Mouse (Mus musculus) limb, embryonic 14.5 days (tissue): ENCODE data around the gene Scnm1. TPM values are rescaled to one million over a fixed set of nuclear protein-coding genes. Genes with fewer than 3 reads are reported as not detected.

Experiments used
- ATAC-seq: fragments of 200-750 bp; cut with Nextera tagmentation; 2 replicates; pipeline ENCODE4 v1.8.0; 2017; ENCODE audit warnings: low read depth, moderate number of reproducible peaks, moderate TSS enrichment; ENCODE audit not compliant: low FRiP score
- DNase-seq: peaks from one replicate; pipeline ENCODE4 v3.0.0-alpha.2; 2015; ENCODE audit warnings: low spot score
- H3K27ac ChIP-seq: fragments of 300-500 bp; sonication (generic); replicated peaks from 2 replicates; pipeline ENCODE4 v1.5.1; 2014; ENCODE audit warnings: low read depth, mild to moderate bottlenecking, low read length, moderate library complexity, mixed read lengths
- H3K27me3 ChIP-seq: fragments of 300-500 bp; sonication (generic); 2 replicates; pipeline ENCODE4 v1.6.1; 2014; ENCODE audit warnings: low read length, mixed read lengths; ENCODE audit not compliant: control insufficient read depth, insufficient read depth
- H3K36me3 ChIP-seq: fragments of 300-500 bp; sonication (generic); 2 replicates; pipeline ENCODE4 v1.6.1; 2014; ENCODE audit warnings: mild to moderate bottlenecking, low read length, moderate library complexity, mixed read lengths; ENCODE audit not compliant: control insufficient read depth, insufficient read depth
- H3K4me1 ChIP-seq: fragments of 300-500 bp; sonication (generic); 2 replicates; pipeline ENCODE4 v1.6.1; 2014; ENCODE audit warnings: antibody characterized with exemption, low read length, mixed read lengths; ENCODE audit not compliant: control insufficient read depth, insufficient read depth
- H3K4me2 ChIP-seq: fragments of 300-500 bp; sonication (generic); replicated peaks from 2 replicates; pipeline ENCODE4 v1.6.1; 2014; ENCODE audit warnings: low read depth, mild to moderate bottlenecking, low read length, moderate library complexity; ENCODE audit not compliant: severe bottlenecking
- H3K4me3 ChIP-seq: fragments of 300-500 bp; sonication (generic); replicated peaks from 2 replicates; pipeline ENCODE4 v1.5.1; 2014; ENCODE audit warnings: low read length
- H3K9ac ChIP-seq: fragments of 300-500 bp; sonication (generic); 2 replicates; pipeline ENCODE4 v1.6.1; 2014; ENCODE audit warnings: mild to moderate bottlenecking, low read depth, low read length, moderate library complexity; ENCODE audit not compliant: severe bottlenecking
- H3K9me3 ChIP-seq: fragments of 300-500 bp; sonication (generic); 2 replicates; pipeline ENCODE4 v1.6.1; 2016; ENCODE audit warnings: low read length; ENCODE audit not compliant: control insufficient read depth
- POLR2A ChIP-seq: fragments of 200-500 bp; IDR thresholded peaks from 2 replicates; pipeline ENCODE4 v1.8.0; 2012; ENCODE audit warnings: inconsistent platforms, mild to moderate bottlenecking, moderate library complexity, borderline replicate concordance; ENCODE audit not compliant: insufficient read depth, insufficient read length; ENCODE audit errors: extremely low read depth
- WGBS: fragments of 180-500 bp; shearing (Covaris S2); extraction: QIAGEN DNeasy Blood & Tissue Kit; methylation state at CpG from one replicate; pipeline ENCODE4 v1.1.7; 2014; 5-methylcytosine and 5-hydroxymethylcytosine counted together
- polyA plus RNA-seq, 2 experiments: library from polyadenylated mRNA; depleted of rRNA in 1 of 2; stranded (reverse) in 1 of 2; unstranded in 1 of 2; fragments of >200 nt; fragmentation: Nextera tagmentation in 1 of 2; extraction: Ambion mirVana in 1 of 2; gene quantifications; 2 replicates each; pipeline versions ENCODE4 v1.2.1 to v1.2.3; 2012 to 2014

Scnm1 gene
- polyA plus RNA-seq (2012; rRNA removed) (85.0 and 106 TPM in 2 replicates), polyA plus RNA-seq (2014; fragmentation: Nextera tagmentation; extraction: Ambion mirVana) (65.7 and 73.1 TPM in 2 replicates)

- Histone ChIP-seq H3K36me3 (peaks cover 21% of the 10 kb centered on the region), H3K4me3 (peak within 1 kb of the TSS; percentile 72), H3K4me1 (peaks cover 11% of the 10 kb centered on the region; the same call in 1 of the 2 replicates), H3K9ac (peak within 1 kb of the TSS; percentile 73), H3K9me3 (no peaks in the 10 kb centered on the region), H3K27ac (peak within 1 kb of the TSS; percentile 76), H3K4me2 (peak within 1 kb of the TSS; percentile 70), H3K27me3 (no peaks in the 10 kb centered on the region)
- DNase-seq = peak; percentile 96
- no peak for TF ChIP-seq POLR2A
- ATAC-seq = peak; percentile 93
- WGBS = under 1% methylated on average over 20 of the region's 20 CpGs
Observed at GRCm38 (mm10) chr3:95133680-95134101, at the start of gene Scnm1, which contains the start of gene Lysmd1. Scnm1 (minus strand) TSS chr3:95134011. Lysmd1 (plus strand) TSS chr3:95134088.

GRCm38 (mm10) chr3:95181841-95182240 is 48.0 kb upstream of the Scnm1 start:
- Histone ChIP-seq H3K4me1 (no peaks in the 10 kb centered on the region), H3K9me3 (no peaks in the 10 kb centered on the region), H3K27ac (no peak overlapping the region), H3K9ac (no peak overlapping the region), H3K27me3 (no peaks in the 10 kb centered on the region), H3K4me3 (no peak overlapping the region), H3K36me3 (peaks cover 33% of the 10 kb centered on the region), H3K4me2 (no peak overlapping the region)
- ATAC-seq (no peak), DNase-seq (no peak)
- no peak for TF ChIP-seq POLR2A
- 69% methylated on average over 1 of the region's 1 CpGs for WGBS

GRCm38 (mm10) chr3:95179890-95180289 is 46.1 kb upstream of the Scnm1 start:
- 66% methylated on average over 3 of the region's 3 CpGs for WGBS

DNA sequence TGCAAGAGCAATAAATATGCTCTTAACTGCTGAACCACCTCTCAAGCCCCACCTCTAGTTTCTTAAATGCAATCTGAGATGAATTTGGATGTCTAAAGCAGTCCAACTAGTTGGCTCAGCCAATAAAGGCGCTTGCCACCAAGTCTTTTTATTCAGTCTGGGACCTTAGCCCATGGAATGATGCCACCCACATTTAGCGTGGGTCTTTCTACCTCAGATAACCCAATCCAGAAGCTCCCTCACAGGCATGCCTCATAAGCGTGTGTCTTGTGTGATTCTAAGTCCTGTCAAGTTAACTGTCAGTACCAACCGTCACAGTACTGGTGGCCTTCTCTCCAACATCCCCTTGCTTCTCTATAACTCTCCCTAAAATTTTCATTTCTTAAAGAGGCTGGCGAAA is 45.1 kb upstream of the Scnm1 start:
- 82% methylated on average over 5 of the region's 5 CpGs for WGBS

More at GRCm38 (mm10) chr3:95179890-95180289, 46.1 kb upstream of the Scnm1 start:
- TF ChIP-seq POLR2A = no peak
- H3K4me1 ChIP-seq = no peaks in the 10 kb centered on the region
- no peak overlapping the region for H3K4me3 ChIP-seq
- no peaks in the 10 kb centered on the region for H3K27me3 ChIP-seq
- DNase-seq = no peak
- no peak overlapping the region for H3K9ac ChIP-seq
- H3K4me2 ChIP-seq = no peak overlapping the region
- ATAC-seq = no peak
- peaks cover 15% of the 10 kb centered on the region for H3K36me3 ChIP-seq
- no peaks in the 10 kb centered on the region for H3K9me3 ChIP-seq
- H3K27ac ChIP-seq = no peak overlapping the region

DNA sequence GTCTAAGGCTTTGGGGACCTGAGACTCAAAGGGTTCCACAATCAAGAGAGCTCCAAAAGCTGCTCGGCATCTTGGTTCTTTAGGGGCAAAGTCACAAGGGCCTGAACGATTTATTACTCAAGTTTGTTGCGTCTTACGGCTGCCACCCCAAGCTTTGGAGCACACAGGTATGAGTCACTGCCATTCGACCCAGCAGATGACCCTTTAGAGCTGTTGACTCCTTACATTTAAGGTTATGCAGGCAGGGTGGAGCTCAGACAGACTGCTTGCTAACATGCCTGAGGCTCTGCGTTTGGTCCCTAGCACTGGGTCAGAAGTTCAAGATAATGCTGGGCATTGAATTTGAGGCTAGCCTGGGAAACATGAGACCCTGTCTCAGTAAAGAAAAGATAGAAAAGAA is 43.8 kb upstream of the Scnm1 start:
- no peak overlapping the region for H3K9ac ChIP-seq
- H3K27me3 ChIP-seq = peaks cover 16% of the 10 kb centered on the region
- no peak overlapping the region for H3K4me3 ChIP-seq
- no peaks in the 10 kb centered on the region for H3K9me3 ChIP-seq
- H3K36me3 ChIP-seq = peaks cover 11% of the 10 kb centered on the region
- no peak for TF ChIP-seq POLR2A
- DNase-seq = no peak
- H3K27ac ChIP-seq = no peak overlapping the region
- H3K4me1 ChIP-seq = peaks cover 5% of the 10 kb centered on the region; the same call in 1 of the 2 replicates
- no peak for ATAC-seq
- WGBS = 61% methylated on average over 6 of the region's 6 CpGs
- H3K4me2 ChIP-seq = no peak overlapping the region

More for the DNA sequence above, 45.1 kb upstream of the Scnm1 start:
- Histone ChIP-seq H3K4me2 (no peak overlapping the region), H3K9me3 (no peaks in the 10 kb centered on the region), H3K27ac (no peak overlapping the region), H3K27me3 (0 out of 2 replicates have a peak, but pooled peaks cover 3% of the 10 kb centered on the region), H3K4me3 (no peak overlapping the region), H3K9ac (no peak overlapping the region), H3K4me1 (no peaks in the 10 kb centered on the region), H3K36me3 (peaks cover 6% of the 10 kb centered on the region; the same call in 1 of the 2 replicates)
- DNase-seq = no peak
- ATAC-seq = no peak
- no peak for TF ChIP-seq POLR2A
